Mouse (Mus musculus): Measurements from ENCODE around the gene Ucn3.
"Not testable (repeated sequence)": the region's sequence is repeated elsewhere in the genome, so short reads cannot be mapped to it uniquely, and the experiment has no call there.

GRCm38 (mm10) chr13:3898202-3898601 is 46.9 kb downstream of the Ucn3 start:
- TF ChIP-seq GATA1, TAL1 (IDR thresholded peaks at IDR 0.05; ENCODE audit: low read length): not testable (repeated sequence)

Measured in erythroblast, embryonic 14.5 days (primary cell).